In the genomic region with DNA sequence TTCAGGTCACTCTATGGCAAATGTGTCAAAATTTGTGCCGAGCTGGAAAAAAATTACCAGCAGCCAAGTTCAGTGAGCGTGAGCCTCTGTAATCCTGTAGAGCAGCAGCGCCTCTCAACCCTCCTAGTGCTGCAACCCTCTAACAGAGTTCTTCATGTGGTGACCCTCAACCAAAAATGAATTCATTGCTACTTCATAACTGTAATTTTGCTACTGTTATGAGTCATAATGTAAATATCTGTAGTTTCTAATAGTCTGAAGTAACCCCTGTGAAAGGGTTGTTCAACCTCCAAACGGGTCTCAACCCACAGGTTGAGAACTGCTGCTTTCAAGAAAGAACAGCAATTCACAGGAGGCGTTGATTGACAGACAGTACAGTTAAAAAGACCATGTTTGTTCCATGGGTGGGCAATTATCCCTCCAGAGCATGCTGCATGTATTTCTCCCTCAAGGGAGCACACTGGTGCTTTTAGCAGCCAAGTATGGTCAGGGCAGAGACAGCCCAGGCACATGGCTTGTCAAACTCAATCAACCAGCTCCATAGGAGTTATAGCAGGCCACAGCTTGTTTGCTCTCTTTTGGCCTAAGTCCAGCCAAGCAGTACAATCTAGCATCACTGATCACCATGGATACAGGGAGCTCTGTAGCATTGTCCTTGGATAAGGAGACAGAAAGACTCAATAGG, we compare ENCODE assay signal across 9 mouse cellular contexts. TPM values are rescaled to one million over a fixed set of nuclear protein-coding genes. Genes with fewer than 3 reads are reported as not detected.
DNase-seq lines count a peak whose midpoint lies in the region; ATAC-seq and TF ChIP-seq lines count a peak whose summit lies in the region.
"Had no signal": no experiment of that assay in that cellular context is flagged by ENCODE, and none has a peak within 500 bp of the region (broad histone marks: within the 10 kb centered on the region; RNA-seq: fewer than 3 reads in every experiment).

No protein-coding gene starts in this region.

- TF ChIP-seq EP300 in lung, postnatal 0 days (IDR thresholded peaks at IDR 0.05) = no peak
- no peak for TF ChIP-seq EP300 in stomach, postnatal 0 days (optimal IDR thresholded peaks at IDR 0.05)

- no peak overlapping the region for H3K4me3 ChIP-seq in lung, embryonic 14.5 days (ENCODE audit: low read depth, low read length)
- H3K4me3 ChIP-seq in lung, postnatal 0 days (ENCODE audit: low read depth, low read length) = no peak overlapping the region
- no peak overlapping the region for H3K4me3 ChIP-seq in embryonic facial prominence, embryonic 13.5 days
- no peak overlapping the region for H3K4me3 ChIP-seq in stomach, postnatal 0 days (ENCODE audit: low read depth, low read length)
- no peak overlapping the region for H3K4me3 ChIP-seq in liver, embryonic 12.5 days
- H3K4me3 ChIP-seq in lung, adult 2 months (replicated peaks; ENCODE audit: extremely low read depth, low read depth, low read length) = no peak overlapping the region

- ATAC-seq in lung, embryonic 14.5 days (ENCODE audit: insufficient read depth) = peak; percentile 66; the same call in 1 of the 2 replicates
- no peak for ATAC-seq in lung, postnatal 0 days
- 0 out of 2 replicates have a peak, but pooled peaks have one; percentile 52 for ATAC-seq in embryonic facial prominence, embryonic 13.5 days (ENCODE audit: insufficient number of reproducible peaks, insufficient read depth, low FRiP score, low TSS enrichment, low read depth)
- peak; percentile 69; the same call in 1 of the 2 replicates for ATAC-seq in stomach, postnatal 0 days (ENCODE audit: low FRiP score, low TSS enrichment)
- ATAC-seq in liver, embryonic 12.5 days = no peak

- H3K27ac ChIP-seq in lung, embryonic 14.5 days (ENCODE audit: low read depth) = no peak overlapping the region
- H3K27ac ChIP-seq in lung, postnatal 0 days (ENCODE audit: low read length) = no peak overlapping the region
- H3K27ac ChIP-seq in embryonic facial prominence, embryonic 13.5 days = no peak overlapping the region; the same call in 1 of the 2 replicates
- no peak overlapping the region for H3K27ac ChIP-seq in stomach, postnatal 0 days (replicated peaks)
- no peak overlapping the region for H3K27ac ChIP-seq in liver, embryonic 12.5 days

- H3K36me3 ChIP-seq in lung, embryonic 14.5 days (ENCODE audit: insufficient read depth) = no peaks in the 10 kb centered on the region
- H3K36me3 ChIP-seq in lung, postnatal 0 days (ENCODE audit: insufficient read depth, low read length) = no peaks in the 10 kb centered on the region
- H3K36me3 ChIP-seq in embryonic facial prominence, embryonic 13.5 days = no peaks in the 10 kb centered on the region
- no peaks in the 10 kb centered on the region for H3K36me3 ChIP-seq in stomach, postnatal 0 days (ENCODE audit: control insufficient read depth, insufficient read depth, low read length)
- no peaks in the 10 kb centered on the region for H3K36me3 ChIP-seq in liver, embryonic 12.5 days

- no peaks in the 10 kb centered on the region for H3K4me1 ChIP-seq in lung, embryonic 14.5 days (ENCODE audit: insufficient read depth)
- no peaks in the 10 kb centered on the region for H3K4me1 ChIP-seq in lung, postnatal 0 days (ENCODE audit: insufficient read depth, low read depth, low read length)
- 0 out of 2 replicates have a peak, but pooled peaks cover 7% of the 10 kb centered on the region for H3K4me1 ChIP-seq in embryonic facial prominence, embryonic 13.5 days
- H3K4me1 ChIP-seq in stomach, postnatal 0 days (replicated peaks; ENCODE audit: control insufficient read depth, insufficient read depth) = no peaks in the 10 kb centered on the region
- no peaks in the 10 kb centered on the region for H3K4me1 ChIP-seq in liver, embryonic 12.5 days
- no peaks in the 10 kb centered on the region for H3K4me1 ChIP-seq in lung, adult 2 months (ENCODE audit: control insufficient read depth, insufficient read depth, low read length)

- H3K9me3 ChIP-seq in lung, embryonic 14.5 days (ENCODE audit: low read depth, low read length) = no peaks in the 10 kb centered on the region
- no peaks in the 10 kb centered on the region for H3K9me3 ChIP-seq in lung, postnatal 0 days (ENCODE audit: low read length)
- no peaks in the 10 kb centered on the region for H3K9me3 ChIP-seq in embryonic facial prominence, embryonic 13.5 days
- H3K9me3 ChIP-seq in stomach, postnatal 0 days (ENCODE audit: control insufficient read depth, low read length) = no peaks in the 10 kb centered on the region
- no peaks in the 10 kb centered on the region for H3K9me3 ChIP-seq in liver, embryonic 12.5 days (replicated peaks)

- WGBS in lung, embryonic 14.5 days = 82% methylated on average over 5 of the region's 5 CpGs
- WGBS in lung, postnatal 0 days = 78% methylated on average over 5 of the region's 5 CpGs
- 79% methylated on average over 5 of the region's 5 CpGs for WGBS in embryonic facial prominence, embryonic 13.5 days
- WGBS in stomach, postnatal 0 days = 69% methylated on average over 5 of the region's 5 CpGs
- WGBS in liver, embryonic 12.5 days (ENCODE audit: insufficient replicate concordance) = 66% methylated on average over 5 of the region's 5 CpGs
- 84% methylated on average over 5 of the region's 5 CpGs for WGBS in lung, adult 2 months

- H3K4me2 ChIP-seq in lung, embryonic 14.5 days = no peak overlapping the region
- H3K4me2 ChIP-seq in lung, postnatal 0 days (replicated peaks; ENCODE audit: low read depth, low read length) = no peak overlapping the region
- H3K4me2 ChIP-seq in embryonic facial prominence, embryonic 13.5 days = no peak overlapping the region
- H3K4me2 ChIP-seq in stomach, postnatal 0 days (replicated peaks; ENCODE audit: low read depth) = no peak overlapping the region
- no peak overlapping the region for H3K4me2 ChIP-seq in liver, embryonic 12.5 days

- no peak overlapping the region for H3K9ac ChIP-seq in lung, embryonic 14.5 days
- no peak overlapping the region for H3K9ac ChIP-seq in lung, postnatal 0 days (replicated peaks; ENCODE audit: low read depth)
- H3K9ac ChIP-seq in embryonic facial prominence, embryonic 13.5 days = no peak overlapping the region
- H3K9ac ChIP-seq in stomach, postnatal 0 days (ENCODE audit: low read length) = no peak overlapping the region
- no peak overlapping the region for H3K9ac ChIP-seq in liver, embryonic 12.5 days

- no peak for TF ChIP-seq CTCF in lung, embryonic 14.5 days (IDR thresholded peaks at IDR 0.05; ENCODE audit: low read depth)
- no peak for TF ChIP-seq CTCF in lung, postnatal 0 days (IDR thresholded peaks at IDR 0.05)
- no peak for TF ChIP-seq CTCF in stomach, postnatal 0 days (IDR thresholded peaks at IDR 0.05; ENCODE audit: low read depth)
- no peak for TF ChIP-seq CTCF in lung, adult 2 months (IDR thresholded peaks at IDR 0.05; ENCODE audit: insufficient read depth, low read length)

- TF ChIP-seq POLR2A in lung, adult 2 months (IDR thresholded peaks at IDR 0.05; ENCODE audit: borderline replicate concordance, extremely low read depth, low read depth, low read length) = no peak

- intact Hi-C loops in left cerebral cortex, postnatal 25 days (cut with DNase I) = loop anchor here (5.0 kb wide), 1 partner anchor 38 kb away; no protein-coding TSS in a partner anchor

- H3K27me3 ChIP-seq in lung, embryonic 14.5 days (ENCODE audit: insufficient read depth, low read length) = no peaks in the 10 kb centered on the region
- no peaks in the 10 kb centered on the region for H3K27me3 ChIP-seq in lung, postnatal 0 days (replicated peaks; ENCODE audit: insufficient read depth, low read length)
- no peaks in the 10 kb centered on the region for H3K27me3 ChIP-seq in embryonic facial prominence, embryonic 13.5 days
- H3K27me3 ChIP-seq in stomach, postnatal 0 days (ENCODE audit: control insufficient read depth, insufficient read depth, low read length) = no peaks in the 10 kb centered on the region
- H3K27me3 ChIP-seq in liver, embryonic 12.5 days (replicated peaks) = 0 out of 2 replicates have a peak, but pooled peaks cover 4% of the 10 kb centered on the region

- DNase-seq in lung, embryonic 14.5 days = peak; percentile 55
- no peak for DNase-seq in lung, postnatal 0 days (ENCODE audit: low spot score)
- DNase-seq in left cerebral cortex, postnatal 25 days (ENCODE audit: low spot score in 2 of 2) = peak; percentile 24 to 43
- DNase-seq in stomach, postnatal 0 days (ENCODE audit: low spot score) = peak; percentile 19
- DNase-seq in thymus, postnatal 10 days (ENCODE audit: low spot score in 2 of 2) = no peak
- no peak for DNase-seq in lung, adult 2 months
- DNase-seq: thymus, adult 2 months had no signal

RNA-seq across cellular contexts. Expression of gene Slc26a4, which starts 21.0 kb away (rescaled TPM):
- not detected in 2 replicates for polyA plus RNA-seq in lung, embryonic 14.5 days (2014; fragmentation: Nextera tagmentation; extraction: Ambion mirVana)
- polyA plus RNA-seq in lung, postnatal 0 days (2015; fragmentation: Nextera tagmentation; extraction: Ambion mirVana) = 0.54 TPM in 1 of 2 replicates, not detected in the other
- not detected in 2 replicates for polyA plus RNA-seq in embryonic facial prominence, embryonic 13.5 days (2015; fragmentation: Nextera tagmentation; extraction: Ambion mirVana)
- 1 to 10 TPM; 2.1 to 2.5 TPM for total RNA-seq in left cerebral cortex, postnatal 25 days (2021)
- polyA plus RNA-seq in stomach, postnatal 0 days (2015; fragmentation: Nextera tagmentation; extraction: Ambion mirVana) = 0.16 and 0.29 TPM in 2 replicates
- not detected in 2 replicates for polyA plus RNA-seq in liver, embryonic 12.5 days (2016; fragmentation: Nextera tagmentation; extraction: Ambion mirVana)
- 1.1 and 1.4 TPM in 2 replicates for polyA plus RNA-seq in lung, adult 2 months (2012; rRNA removed)

RNA-seq across cellular contexts. Expression of gene Bcap29, which starts 53.7 kb away (rescaled TPM):
- 33.5 and 33.9 TPM in 2 replicates for polyA plus RNA-seq in lung, embryonic 14.5 days (2014; fragmentation: Nextera tagmentation; extraction: Ambion mirVana)
- polyA plus RNA-seq in lung, postnatal 0 days (2015; fragmentation: Nextera tagmentation; extraction: Ambion mirVana) = 30.1 and 30.3 TPM in 2 replicates
- polyA plus RNA-seq in embryonic facial prominence, embryonic 13.5 days (2015; fragmentation: Nextera tagmentation; extraction: Ambion mirVana) = 31.8 and 32.7 TPM in 2 replicates
- total RNA-seq in left cerebral cortex, postnatal 25 days (2021) = 10 to 100 TPM; 34.8 to 37.2 TPM
- 40.1 and 40.4 TPM in 2 replicates for polyA plus RNA-seq in stomach, postnatal 0 days (2015; fragmentation: Nextera tagmentation; extraction: Ambion mirVana)
- 41.9 and 42.5 TPM in 2 replicates for polyA plus RNA-seq in liver, embryonic 12.5 days (2016; fragmentation: Nextera tagmentation; extraction: Ambion mirVana)
- 1.8 and 4.3 TPM in 2 replicates for polyA plus RNA-seq in lung, adult 2 months (2012; rRNA removed)

Comparison
In these comparisons a context has a peak if more than half of its experiments do, and no peak if none do; other contexts are left out.
1. ATAC-seq: peak in lung, embryonic 14.5 days (single experiment), embryonic facial prominence, embryonic 13.5 days (single experiment) and stomach, postnatal 0 days (single experiment); none in lung, postnatal 0 days (single experiment) and liver, embryonic 12.5 days (single experiment).
2. DNase-seq: peak in lung, embryonic 14.5 days (single experiment), left cerebral cortex, postnatal 25 days (2 of 2) and stomach, postnatal 0 days (single experiment); none in lung, postnatal 0 days (single experiment), thymus, postnatal 10 days (0 of 2) and lung, adult 2 months (single experiment).